Mouse (Mus musculus): ENCODE measurements at regions not wholly inside any gene's neighbourhood (a gene's known extent, or its start where the extent isn't known, plus 50 kb on each side); places are given as distances from the start of the nearest gene placed in this dataset.

DNA sequence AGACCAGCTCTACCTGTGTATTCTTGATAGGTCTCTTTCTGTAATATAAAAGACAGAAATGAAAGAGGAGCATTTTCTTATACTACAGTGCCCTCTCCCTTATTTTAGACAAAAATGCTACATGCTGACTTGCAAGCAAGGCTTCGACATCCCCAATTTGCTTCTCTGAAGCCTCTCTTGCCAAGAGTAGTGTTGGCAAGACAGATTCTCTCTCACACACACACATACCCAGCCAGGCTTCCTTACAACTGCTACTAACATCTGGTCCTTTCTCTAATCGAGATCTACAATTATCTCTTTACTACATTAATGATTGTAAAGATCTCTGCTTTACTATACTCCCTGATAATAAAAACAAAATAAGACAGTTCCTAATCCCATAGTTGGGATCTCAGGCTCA, 87.5 kb upstream of the Daam1 start:
- ATAC-seq = no peak

DNA sequence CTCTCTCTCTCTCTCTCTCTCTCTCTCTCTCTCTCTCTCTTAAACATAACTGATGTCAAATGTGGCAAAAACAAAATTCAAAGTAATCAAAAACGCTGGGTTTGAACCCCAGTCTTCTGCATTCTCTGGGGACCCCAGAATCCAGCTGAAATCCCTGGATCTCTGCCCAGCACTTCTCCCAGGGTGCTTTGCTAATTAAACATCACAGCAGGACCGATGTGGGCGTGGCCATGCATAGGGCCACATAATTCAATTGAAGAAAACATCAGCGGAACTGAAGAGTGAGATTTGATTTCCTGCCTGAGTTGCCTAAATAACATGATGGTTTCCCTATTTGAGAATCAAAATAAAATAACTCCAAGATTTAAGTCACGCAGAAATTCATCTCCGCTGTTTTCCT, 84.9 kb upstream of the Daam1 start:
- ATAC-seq = no peak

DNA sequence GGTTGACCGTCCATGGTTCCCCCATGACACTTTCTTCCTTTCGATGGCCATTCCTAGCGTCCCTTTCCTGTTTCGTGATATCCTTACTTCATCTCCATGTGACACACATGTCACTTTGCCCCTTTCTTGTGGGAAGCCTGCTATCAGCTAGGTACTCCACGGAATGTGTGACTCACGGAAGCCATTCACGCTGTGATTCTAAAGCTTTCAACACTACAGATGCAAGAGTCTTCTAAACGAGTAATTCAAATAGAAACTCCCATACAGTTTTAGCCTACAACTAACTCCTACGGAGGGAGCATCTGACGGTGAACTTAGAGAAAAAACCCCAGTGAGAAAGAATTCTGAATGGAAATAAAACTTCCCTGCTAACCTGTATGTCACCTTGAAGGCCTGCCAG, 83.5 kb upstream of the Daam1 start:
- ATAC-seq = no peak

DNA sequence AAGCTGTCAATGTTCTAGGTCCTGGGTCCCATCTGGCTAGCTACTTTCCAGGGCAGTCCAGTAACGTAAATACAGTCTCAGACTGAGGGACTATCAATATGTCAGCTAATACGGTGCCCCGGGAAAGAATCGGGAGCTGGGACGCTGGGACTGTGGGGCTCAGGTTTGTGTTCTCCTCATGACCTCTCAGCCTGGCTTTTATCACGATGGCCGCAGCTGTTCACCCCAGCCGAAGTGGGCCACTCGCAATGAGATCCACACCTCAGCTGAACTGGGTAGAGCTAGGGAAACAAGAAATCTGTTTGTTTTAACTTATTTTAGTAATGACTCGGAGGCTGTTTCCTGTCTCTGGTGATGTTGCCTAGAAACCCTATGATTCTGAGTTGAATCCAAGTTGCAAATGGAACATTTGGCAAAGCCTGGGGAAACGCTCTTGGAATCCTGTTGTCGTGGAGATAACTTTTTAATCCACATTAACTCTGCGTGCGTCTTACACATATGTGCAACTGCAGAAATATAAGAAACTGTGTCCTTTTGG, 83.0 kb upstream of the Daam1 start:
- ATAC-seq = no peak

DNA sequence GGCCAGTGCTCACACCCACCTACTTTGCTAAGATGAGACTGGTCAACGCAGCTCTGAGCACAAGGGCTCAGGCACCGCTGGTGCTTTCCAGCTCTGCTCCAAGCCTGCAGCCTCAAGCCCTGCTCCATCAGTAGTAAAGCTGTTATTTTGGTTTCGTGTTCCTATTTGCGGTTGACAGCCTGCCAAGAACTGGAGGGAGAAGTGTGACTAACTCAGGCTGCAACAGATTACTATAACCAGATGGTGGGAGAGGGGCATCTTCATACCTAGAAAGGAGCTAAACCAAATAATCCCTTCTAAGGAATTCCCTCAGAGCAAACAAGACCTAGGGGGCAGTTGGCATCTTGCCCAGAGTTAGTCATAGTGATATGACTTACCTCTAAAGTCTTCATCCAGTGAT, 82.1 kb upstream of the Daam1 start:
- no peak for ATAC-seq

DNA sequence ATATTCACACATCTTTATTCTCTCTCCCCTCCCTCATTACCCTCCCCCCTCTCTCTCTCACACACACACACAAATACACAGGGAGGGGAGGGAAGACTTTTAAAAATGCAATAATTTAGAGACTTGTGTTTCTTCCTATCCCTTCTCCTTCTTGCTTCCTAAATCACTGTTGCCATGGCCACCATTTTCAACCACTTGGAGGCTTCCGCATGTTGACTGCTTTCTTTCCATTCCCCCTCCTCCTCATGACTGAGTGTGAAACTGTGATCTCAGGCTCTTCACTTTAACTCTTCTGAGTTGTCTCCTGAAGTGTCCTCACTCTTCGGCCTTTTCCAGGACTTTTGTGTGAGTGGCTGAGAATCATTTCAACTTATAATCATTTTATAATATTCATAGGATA, 81.2 kb upstream of the Daam1 start:
- ATAC-seq = no peak

DNA sequence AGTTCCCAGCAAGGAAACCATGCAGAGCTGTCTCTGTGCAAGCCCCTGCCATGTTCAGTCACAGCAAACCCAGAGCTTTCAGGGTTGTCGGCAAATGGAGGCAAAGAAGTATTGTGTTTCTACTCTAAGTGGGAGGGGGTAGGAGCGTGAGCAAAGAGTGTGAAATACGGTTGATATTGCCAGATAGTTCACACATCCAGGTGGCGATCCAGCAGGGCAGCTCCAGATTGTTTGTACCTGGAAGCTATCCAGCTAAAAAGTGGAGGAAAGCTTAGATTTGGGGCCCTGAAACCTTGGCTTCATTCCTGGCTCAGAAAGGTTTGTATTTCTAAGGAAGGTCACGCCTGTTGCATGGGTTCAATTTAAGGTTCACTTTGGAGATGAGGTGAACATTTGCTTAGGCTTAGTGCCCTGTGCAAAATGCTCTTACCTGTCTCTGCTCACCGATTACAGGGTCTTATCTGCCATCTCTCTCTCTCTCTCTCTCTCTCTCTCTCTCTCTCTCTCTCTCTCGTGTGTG, 78.1 kb upstream of the Daam1 start:
- no peak for ATAC-seq

DNA sequence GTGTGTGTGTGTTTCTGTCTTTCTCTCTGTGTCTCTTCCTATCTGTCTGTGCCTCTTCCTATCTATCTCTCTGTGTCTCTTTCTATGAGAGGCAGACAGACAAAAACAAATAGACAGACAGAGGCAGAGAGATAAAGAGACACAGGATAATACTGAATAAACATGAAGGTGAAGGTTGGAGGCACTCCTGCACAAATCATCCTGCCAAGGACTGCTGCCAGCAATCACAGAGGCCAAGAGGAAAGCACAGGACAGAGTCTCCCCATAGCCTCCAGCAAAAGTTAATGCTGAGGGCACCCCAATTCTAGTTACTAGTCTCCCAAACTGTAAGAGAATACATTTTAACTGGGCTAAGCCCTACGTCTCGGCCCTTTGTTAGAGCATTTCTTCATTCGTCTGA, 77.6 kb upstream of the Daam1 start:
- no peak for ATAC-seq

DNA sequence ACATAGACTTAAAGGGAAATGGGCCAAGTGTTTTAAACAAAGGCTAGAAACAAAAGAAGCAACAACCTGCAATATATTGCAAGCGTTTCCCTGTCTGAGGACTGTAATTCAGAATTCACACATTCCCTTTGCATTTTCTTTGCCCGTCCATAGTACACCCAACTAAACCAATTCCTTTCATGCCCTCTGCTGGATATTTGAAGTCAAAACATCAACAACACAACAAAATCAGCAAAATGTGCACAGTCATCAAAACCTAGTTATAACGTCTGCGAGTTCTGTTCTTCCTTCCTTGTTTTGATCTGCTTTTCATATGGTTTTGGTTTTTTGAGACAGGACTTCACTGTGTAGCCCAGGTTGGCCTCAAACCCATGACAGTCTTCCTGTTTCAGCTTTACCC, 67.7 kb upstream of the Daam1 start:
- no peak for ATAC-seq

DNA sequence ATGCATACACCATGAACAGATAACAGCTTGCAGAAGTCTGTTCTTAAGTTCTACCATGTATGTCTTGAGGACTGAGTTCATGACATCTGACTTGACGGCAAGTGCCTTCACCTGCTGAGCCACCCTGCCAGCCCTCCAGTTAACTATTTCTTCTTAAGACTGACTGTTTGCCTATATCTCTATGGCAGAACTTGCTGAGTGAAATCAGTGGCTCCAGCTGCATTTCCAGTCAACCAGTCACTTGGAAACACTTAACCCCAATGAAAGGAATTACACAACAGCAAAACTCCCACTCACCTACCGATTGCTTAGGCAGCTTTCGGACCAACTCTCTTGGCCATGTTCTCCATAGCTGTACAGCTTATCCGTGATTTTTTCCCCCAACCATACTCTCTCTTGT, 64.8 kb upstream of the Daam1 start:
- ATAC-seq = no peak

DNA sequence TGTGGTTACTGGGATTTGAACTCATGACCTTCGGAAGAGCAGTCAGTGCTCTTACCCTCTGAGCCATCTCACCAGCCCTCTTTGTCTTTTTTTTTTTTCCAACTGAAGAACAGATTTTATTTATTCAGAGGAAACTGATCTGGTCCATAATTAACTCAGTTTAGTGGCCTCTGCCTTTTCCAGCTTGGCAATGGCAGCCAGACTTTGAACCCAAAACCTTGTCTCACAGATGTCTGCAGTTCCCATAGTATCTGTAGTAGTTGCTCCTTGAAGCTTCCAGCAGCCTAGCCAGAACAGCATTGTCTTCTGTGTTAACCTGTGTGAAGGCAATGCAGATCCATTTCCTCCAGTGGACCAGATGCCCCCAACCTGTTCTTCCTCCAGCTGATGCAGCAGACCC, 64.2 kb upstream of the Daam1 start:
- no peak for ATAC-seq

DNA sequence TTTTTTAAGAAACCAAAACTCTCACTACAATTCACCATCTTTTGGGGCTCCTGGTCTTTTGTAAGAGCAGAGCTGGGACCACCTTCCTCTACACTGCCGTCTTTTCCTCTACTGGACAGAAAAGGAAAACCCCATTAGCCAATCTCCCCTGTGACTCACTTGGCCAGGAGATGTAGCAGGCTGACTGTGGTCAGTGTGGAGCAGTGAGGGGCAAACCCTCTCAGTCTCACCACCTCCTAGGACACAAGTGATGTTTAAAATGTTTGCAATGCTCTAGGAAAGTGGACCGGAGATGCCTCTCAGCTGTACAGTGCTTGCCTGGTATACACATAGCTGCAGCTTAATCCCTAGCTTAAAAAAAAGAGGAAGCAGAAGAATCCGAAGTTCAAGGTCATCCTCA, 63.0 kb upstream of the Daam1 start:
- no peak for ATAC-seq

DNA sequence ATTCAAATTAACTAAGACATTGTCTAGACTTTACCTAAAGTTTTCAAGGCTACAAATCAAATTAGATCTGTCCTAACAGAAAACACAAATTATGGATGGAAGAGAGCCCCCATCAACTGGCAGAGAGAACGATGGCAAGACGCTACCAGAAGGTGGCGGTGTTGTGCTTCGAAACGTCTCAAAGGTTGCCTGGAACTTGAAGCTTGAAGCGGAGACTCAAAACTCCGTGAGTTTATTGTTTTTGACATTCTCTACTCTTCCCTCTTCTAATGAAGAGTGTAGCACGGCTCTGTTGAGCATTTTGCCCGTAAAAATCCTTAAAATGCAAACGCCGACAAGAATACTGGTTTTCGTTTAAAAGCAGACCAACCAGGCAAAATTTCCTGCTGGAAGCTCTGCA, 62.4 kb upstream of the Daam1 start:
- peak; percentile 46 for ATAC-seq

DNA sequence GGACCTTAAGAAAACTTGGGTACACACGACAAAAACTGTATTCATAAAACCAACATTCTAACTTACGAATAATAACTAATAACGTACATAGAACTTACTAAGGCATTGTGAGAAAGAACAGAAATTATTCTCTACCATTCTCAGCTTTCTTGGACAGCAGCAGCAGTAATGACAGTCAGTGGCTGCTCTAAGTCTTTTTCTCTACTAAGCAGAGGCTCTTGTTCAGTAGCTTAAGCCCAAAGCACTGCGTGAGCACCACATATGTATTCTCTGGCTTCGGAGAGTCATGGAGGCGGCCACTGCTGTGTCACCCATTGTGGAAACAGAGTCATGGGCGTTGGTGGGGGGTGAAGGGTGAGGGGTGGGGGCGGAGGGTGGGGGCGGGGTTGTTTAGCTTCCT, 62.0 kb upstream of the Daam1 start:
- no peak for ATAC-seq

DNA sequence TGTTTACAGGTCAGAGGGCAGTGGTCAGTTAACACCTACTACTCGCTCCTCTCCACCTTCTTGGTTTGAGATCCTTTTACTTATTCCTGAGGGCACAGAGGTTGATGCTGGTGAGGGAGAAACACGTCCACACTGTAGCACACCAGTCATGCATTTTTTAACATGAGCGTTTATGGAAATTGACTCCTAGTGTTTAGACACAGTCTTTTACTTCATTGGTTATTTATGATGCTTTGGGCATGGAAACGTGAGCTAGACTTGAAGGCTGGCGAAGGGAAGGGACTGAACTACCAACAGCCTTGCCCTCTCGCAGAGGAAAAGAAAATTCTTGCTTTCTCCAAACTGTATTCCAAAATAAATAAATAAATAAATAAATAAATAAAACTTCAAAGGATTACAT, 61.6 kb upstream of the Daam1 start:
- ATAC-seq = no peak

DNA sequence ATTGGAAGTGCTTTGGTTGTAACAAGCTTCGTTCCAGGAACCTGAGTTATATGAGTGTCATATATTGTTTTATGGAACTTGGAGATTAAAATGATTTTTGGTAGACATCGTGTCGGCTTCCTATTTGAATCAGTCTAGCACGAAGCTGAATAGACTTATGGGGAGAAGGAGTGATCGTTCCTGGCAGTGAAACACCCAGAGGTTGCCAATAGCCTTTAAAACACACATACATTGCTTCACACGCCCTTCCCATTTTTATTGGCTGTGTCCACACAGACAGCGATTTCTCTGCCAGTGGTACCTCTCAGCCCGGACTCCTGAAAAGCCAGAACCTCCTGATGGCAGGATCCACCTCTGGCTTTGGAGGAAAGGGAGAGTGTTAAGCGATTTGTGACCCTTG, 57.0 kb upstream of the Daam1 start:
- ATAC-seq = no peak

DNA sequence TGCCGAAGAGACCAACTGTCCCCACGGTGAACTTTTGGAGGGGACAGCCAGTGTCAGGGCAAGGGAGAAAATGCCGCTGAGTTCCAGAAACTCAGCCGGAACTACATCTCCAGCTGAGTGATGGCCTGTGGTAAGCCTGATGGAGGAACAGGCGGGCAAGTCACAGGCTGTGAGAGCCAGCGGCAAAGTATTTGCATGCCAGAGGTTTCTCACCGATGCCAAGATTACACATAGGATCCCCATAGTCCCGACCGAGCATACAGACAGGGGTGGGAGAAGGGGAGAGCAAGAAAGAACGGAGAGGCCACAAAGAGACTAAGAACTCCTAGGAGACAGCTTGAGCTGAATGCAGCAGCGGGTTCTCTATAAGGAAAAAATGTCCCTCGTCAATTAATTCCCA, 55.8 kb upstream of the Daam1 start:
- ATAC-seq = no peak

DNA sequence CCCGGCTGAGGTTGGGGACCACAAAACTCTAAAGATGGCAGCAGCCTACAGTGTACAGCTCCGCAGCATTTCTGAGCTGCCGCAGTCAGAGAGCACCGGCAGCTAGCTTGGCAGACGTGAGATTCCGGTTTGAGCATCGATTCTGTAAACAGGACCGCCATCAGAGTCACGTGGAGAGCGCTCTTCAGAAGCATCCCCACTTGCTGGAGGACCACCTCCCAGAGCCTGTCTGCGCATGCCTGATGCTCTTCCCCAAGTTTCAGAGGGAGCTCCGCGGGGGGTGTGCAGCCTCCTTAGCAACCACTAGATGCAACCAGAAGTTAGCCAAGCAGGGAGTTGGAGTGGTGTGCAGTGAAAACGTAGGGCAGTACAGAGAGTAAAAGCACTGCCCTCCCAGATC, 52.7 kb upstream of the Daam1 start:
- ATAC-seq = no peak

DNA sequence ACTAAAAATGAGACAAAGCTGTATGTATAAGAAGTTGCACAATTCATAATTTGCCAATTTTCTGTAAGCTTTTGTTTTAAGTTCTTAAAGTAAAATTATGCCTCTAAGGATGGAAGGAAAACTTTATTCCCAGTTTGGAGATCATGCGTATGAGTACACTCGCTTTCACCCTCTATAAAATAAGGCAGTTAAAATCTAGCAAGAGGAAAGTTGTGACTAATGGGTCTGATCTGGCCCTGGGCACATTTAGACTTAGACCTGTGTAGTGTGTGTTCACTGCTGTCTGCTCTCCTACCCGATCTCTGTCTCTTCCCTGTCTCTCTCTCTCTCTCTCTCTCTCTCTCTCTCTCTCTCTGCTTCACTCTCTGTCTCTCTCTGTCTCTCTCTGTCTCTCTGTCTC, 51.9 kb upstream of the Daam1 start:
- no peak for ATAC-seq

DNA sequence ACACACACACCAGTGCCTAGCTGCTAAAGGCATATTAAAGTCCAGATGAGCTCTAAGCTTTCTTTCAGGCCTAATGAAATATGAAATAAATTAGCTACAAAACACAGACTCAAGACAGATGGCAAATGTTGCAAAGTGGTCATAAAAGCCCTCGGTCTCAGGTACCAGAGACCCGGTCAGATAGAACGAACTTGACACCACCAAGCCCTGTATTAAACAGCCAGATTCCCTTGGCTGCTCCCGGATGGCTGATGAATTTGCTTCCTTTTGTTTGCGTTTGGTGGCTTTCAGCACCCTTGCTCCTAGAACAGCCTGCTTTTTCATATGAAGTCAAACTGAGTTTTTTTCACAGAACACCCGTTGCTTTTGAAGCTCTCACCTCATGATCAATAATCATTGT, 51.5 kb upstream of the Daam1 start:
- ATAC-seq = no peak

All from inflammation-experienced regulatory T-cells, adult 6 months (primary cell).